Mouse (Mus musculus) embryonic facial prominence, embryonic 13.5 days (tissue): ENCODE results near the gene Akap2. TPM values are rescaled to one million over a fixed set of nuclear protein-coding genes. Genes with fewer than 3 reads are reported as not detected.

Experiments
- ATAC-seq: fragments of 200-750 bp; cut with Nextera tagmentation; 2 replicates; pipeline ENCODE4 v1.8.0; 2017; ENCODE audit warnings: low read depth; ENCODE audit not compliant: insufficient number of reproducible peaks, insufficient read depth, low FRiP score, low TSS enrichment
- H3K27ac ChIP-seq: fragments of 300-500 bp; sonication (generic); 2 replicates; pipeline ENCODE4 v1.5.1; 2015; ENCODE audit warnings: moderate library complexity, mild to moderate bottlenecking, inconsistent platforms
- H3K27me3 ChIP-seq: fragments of 300-500 bp; sonication (generic); 2 replicates; pipeline ENCODE4 v1.6.1; 2015; ENCODE audit warnings: mild to moderate bottlenecking, inconsistent platforms
- H3K36me3 ChIP-seq: fragments of 300-500 bp; sonication (generic); 2 replicates; pipeline ENCODE4 v1.6.1; 2015; ENCODE audit warnings: mild to moderate bottlenecking, inconsistent platforms
- H3K4me1 ChIP-seq: fragments of 300-500 bp; sonication (generic); 2 replicates; pipeline ENCODE4 v1.6.1; 2015; ENCODE audit warnings: inconsistent platforms
- H3K4me2 ChIP-seq: fragments of 300-500 bp; sonication (generic); 2 replicates; pipeline ENCODE4 v1.6.1; 2015; ENCODE audit warnings: moderate library complexity, mild to moderate bottlenecking, inconsistent platforms
- H3K4me3 ChIP-seq: fragments of 300-500 bp; sonication (generic); 2 replicates; pipeline ENCODE4 v1.5.1; 2015; ENCODE audit warnings: mild to moderate bottlenecking, inconsistent platforms
- H3K9ac ChIP-seq: fragments of 300-500 bp; sonication (generic); 2 replicates; pipeline ENCODE4 v1.6.1; 2015; ENCODE audit warnings: mild to moderate bottlenecking, inconsistent platforms
- H3K9me3 ChIP-seq: fragments of 300-500 bp; sonication (generic); 2 replicates; pipeline ENCODE4 v1.6.1; 2016; ENCODE audit warnings: inconsistent platforms
- WGBS: fragments of 180-500 bp; shearing (Covaris S2); methylation state at CpG from one replicate; pipeline ENCODE4 v1.1.7; 2015; ENCODE audit warnings: mixed read lengths; 5-methylcytosine and 5-hydroxymethylcytosine counted together
- polyA plus RNA-seq: library from polyadenylated mRNA; unstranded; fragments of >200 nt; fragmentation: Nextera tagmentation; extraction: Ambion mirVana; gene quantifications from 2 replicates; pipeline ENCODE4 v1.2.1, GENCODE M21; 2015

Akap2 gene
- polyA plus RNA-seq, 1 experiment from 2014 or later: 28.1 TPM

DNA sequence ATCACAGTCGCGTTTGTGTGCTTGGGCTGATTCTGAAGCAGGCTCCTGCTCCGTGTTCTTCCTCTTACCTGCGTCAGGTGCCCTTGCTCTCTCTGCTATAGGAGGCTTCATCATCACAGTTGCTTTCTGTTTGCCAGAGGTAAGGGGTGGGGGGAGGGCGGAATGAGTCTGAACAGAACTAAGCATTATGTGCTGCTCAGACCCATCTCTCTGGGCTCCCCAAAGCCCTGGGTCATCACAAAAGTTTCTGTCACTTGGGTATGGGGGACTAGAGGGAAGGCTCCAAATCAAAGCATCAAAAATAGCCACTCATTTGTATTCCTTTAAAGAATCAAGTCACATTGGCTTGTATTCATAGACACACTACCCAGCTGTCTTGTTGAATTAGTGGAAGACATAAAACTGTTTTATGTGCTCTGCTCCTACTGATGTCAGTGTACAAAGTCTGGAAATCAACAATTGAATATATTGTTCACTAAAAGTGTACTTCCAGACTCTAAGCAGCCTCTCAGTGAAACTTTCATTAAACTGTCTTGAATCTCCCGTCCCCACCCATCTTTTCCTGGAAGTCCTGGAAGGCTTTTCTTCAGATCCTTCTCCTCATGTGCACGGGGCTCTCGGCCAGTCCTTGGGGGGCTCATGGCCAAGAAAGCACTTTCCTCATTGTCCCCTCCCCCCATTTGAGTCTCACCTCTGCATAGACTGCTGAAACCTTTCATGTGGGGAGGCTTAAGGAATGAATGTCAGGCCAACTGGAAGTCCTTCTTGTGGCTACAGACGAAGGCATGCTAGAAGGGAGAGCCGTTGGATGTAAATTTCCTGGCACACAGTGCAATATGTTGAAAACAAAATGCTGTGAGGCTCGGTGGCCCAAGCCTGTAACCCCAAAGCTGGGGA, 13.6 kb upstream of the Akap2 start:
- Histone ChIP-seq H3K9ac (no peak overlapping the region), H3K4me3 (no peak overlapping the region), H3K27ac (no peak overlapping the region), H3K9me3 (no peaks in the 10 kb centered on the region), H3K27me3 (no peaks in the 10 kb centered on the region), H3K4me1 (no peaks in the 10 kb centered on the region; the same call in 1 of the 2 replicates), H3K4me2 (no peak overlapping the region), H3K36me3 (peaks cover 7% of the 10 kb centered on the region)
- no peak for ATAC-seq
- WGBS: 77% methylated on average over 11 of the region's 11 CpGs

DNA sequence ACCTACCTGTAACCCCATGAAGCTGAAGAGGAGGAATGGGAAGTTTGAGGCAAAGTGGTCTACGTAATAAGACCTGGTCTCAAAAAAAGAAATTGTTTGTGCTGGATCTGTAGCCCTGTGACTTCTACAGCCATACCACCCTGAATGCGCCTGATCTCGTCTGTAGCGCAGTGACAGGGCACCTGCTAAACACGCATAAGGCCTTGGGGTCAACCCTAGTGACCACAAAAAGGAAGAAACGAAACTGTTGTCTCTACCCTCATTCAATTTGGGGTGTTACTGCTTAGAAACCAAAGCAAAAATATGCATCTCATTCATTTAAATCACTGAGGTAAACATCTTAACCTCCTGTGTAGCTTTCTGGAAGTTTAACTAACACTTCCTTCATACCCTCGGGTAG, 12.9 kb upstream of the Akap2 start:
- WGBS: 93% methylated on average over 7 of the region's 7 CpGs
- H3K4me1 ChIP-seq: no peaks in the 10 kb centered on the region; the same call in 1 of the 2 replicates
- no peak for ATAC-seq
- no peaks in the 10 kb centered on the region for H3K27me3 ChIP-seq
- H3K27ac ChIP-seq: no peak overlapping the region
- H3K36me3 ChIP-seq: peaks cover 13% of the 10 kb centered on the region
- no peak overlapping the region for H3K4me2 ChIP-seq
- no peak overlapping the region for H3K4me3 ChIP-seq
- H3K9me3 ChIP-seq: no peaks in the 10 kb centered on the region
- no peak overlapping the region for H3K9ac ChIP-seq

DNA sequence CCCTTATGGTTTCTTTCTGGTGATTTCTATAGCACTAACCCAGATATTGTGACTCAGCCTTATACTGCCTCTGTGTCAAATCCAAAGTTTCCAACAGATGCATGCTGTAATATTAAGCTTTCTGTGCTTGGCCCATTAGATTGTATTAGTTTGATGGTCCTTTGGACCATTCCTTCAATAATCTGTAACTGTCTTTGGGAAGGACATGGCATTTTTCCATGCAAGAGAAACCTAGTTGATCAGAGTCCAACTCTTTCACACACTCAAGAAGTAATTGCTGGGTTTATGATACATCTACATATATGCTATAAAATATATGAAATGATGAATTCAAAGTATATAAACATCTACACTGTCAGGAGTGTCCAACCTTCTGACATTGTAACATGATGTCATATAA, 1.6 kb upstream of the Akap2 start:
- Histone ChIP-seq H3K27me3 (no peaks in the 10 kb centered on the region), H3K36me3 (0 out of 2 replicates have a peak, but pooled peaks cover 3% of the 10 kb centered on the region), H3K4me3 (no peak overlapping the region), H3K27ac (no peak overlapping the region), H3K9me3 (no peaks in the 10 kb centered on the region), H3K4me1 (peaks cover 10% of the 10 kb centered on the region), H3K4me2 (no peak overlapping the region), H3K9ac (no peak overlapping the region)
- no peak for ATAC-seq

GRCm38 (mm10) chr4:57716735-57717134, 722 bp upstream of the Akap2 start:
- no peaks in the 10 kb centered on the region for H3K27me3 ChIP-seq
- H3K9me3 ChIP-seq: no peaks in the 10 kb centered on the region
- no peak overlapping the region for H3K27ac ChIP-seq
- H3K4me3 ChIP-seq: no peak overlapping the region
- no peak overlapping the region for H3K4me2 ChIP-seq
- peaks cover 12% of the 10 kb centered on the region for H3K4me1 ChIP-seq
- no peak overlapping the region for H3K9ac ChIP-seq
- 0 out of 2 replicates have a peak, but pooled peaks cover 3% of the 10 kb centered on the region for H3K36me3 ChIP-seq
- ATAC-seq: no peak
- 43% methylated on average over 4 of the region's 4 CpGs for WGBS

- WGBS: 86% methylated on average over 1 of the region's 1 CpGs
- no peak overlapping the region for H3K4me2 ChIP-seq
- H3K27ac ChIP-seq: no peak overlapping the region
- 0 out of 2 replicates have a peak, but pooled peaks cover 3% of the 10 kb centered on the region for H3K36me3 ChIP-seq
- no peak for ATAC-seq
- H3K4me3 ChIP-seq: no peak overlapping the region
- H3K27me3 ChIP-seq: no peaks in the 10 kb centered on the region
- H3K9me3 ChIP-seq: no peaks in the 10 kb centered on the region
- H3K9ac ChIP-seq: no peak overlapping the region
- peaks cover 12% of the 10 kb centered on the region for H3K4me1 ChIP-seq
Measured at GRCm38 (mm10) chr4:57719370-57719769, 1.9 kb downstream of the Akap2 start.

GRCm38 (mm10) chr4:57720869-57721361, 3.5 kb downstream of the Akap2 start:
- WGBS: 5% methylated on average over 7 of the region's 7 CpGs
- Histone ChIP-seq H3K4me1 (peaks cover 12% of the 10 kb centered on the region), H3K9ac (no peak overlapping the region), H3K36me3 (0 out of 2 replicates have a peak, but pooled peaks cover 3% of the 10 kb centered on the region), H3K27me3 (no peaks in the 10 kb centered on the region), H3K27ac (peak overlapping the region; percentile 33; the same call in 1 of the 2 replicates), H3K4me3 (no peak overlapping the region), H3K9me3 (no peaks in the 10 kb centered on the region), H3K4me2 (no peak overlapping the region)
- no peak for ATAC-seq

GRCm38 (mm10) chr4:57722296-57722695, 4.8 kb downstream of the Akap2 start:
- Histone ChIP-seq H3K4me2 (no peak overlapping the region), H3K27ac (no peak overlapping the region), H3K9ac (no peak overlapping the region), H3K4me3 (no peak overlapping the region), H3K4me1 (peaks cover 12% of the 10 kb centered on the region), H3K36me3 (0 out of 2 replicates have a peak, but pooled peaks cover 5% of the 10 kb centered on the region), H3K27me3 (no peaks in the 10 kb centered on the region), H3K9me3 (no peaks in the 10 kb centered on the region)
- no peak for ATAC-seq
- WGBS: 78% methylated on average over 4 of the region's 4 CpGs

DNA sequence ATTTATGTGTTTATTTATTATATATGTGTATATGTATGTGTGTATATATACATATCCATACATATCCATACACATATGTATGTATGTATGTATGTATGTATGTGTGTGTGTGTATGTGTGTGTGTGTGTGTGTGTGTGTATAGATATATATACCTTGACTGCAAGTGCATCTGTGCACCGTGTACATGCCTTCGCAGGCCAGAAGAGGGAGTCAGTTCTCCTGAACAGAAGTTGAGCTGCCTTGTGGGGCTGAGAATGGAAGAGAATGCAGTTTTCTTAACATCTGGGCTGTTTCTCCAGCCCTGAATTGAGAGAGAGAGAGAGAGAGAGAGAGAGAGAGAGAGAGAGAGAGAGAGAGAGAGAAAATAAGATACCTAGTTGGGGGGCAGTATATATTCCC, 6.2 kb downstream of the Akap2 start:
- no peak overlapping the region for H3K4me3 ChIP-seq
- peaks cover 12% of the 10 kb centered on the region for H3K4me1 ChIP-seq
- ATAC-seq: no peak
- no peaks in the 10 kb centered on the region for H3K9me3 ChIP-seq
- no peaks in the 10 kb centered on the region for H3K27me3 ChIP-seq
- 62% methylated on average over 2 of the region's 2 CpGs for WGBS
- no peak overlapping the region for H3K9ac ChIP-seq
- 0 out of 2 replicates have a peak, but pooled peaks cover 3% of the 10 kb centered on the region for H3K36me3 ChIP-seq
- no peak overlapping the region for H3K27ac ChIP-seq
- no peak overlapping the region for H3K4me2 ChIP-seq

DNA sequence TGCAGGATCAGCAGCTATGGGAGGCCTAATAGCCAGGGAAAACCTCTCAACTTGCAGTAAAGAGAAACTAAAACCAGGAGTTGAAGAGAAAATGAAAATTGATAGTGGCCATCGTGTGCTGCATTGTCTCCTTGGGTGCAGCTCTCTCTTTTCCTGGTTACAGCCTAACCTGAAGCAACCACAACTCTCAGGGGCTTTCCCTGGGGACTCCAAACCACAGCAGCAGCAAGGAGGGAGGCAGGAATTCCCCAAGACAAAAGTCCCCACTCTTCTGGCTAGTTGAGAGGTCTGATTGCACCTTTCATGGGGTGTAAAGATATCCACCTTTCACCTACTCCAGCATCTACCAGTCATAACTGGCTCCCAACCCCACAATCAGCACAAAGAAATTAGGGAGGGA, 8.1 kb downstream of the Akap2 start:
- no peak for ATAC-seq
- no peaks in the 10 kb centered on the region for H3K27me3 ChIP-seq
- no peaks in the 10 kb centered on the region for H3K9me3 ChIP-seq
- H3K4me2 ChIP-seq: no peak overlapping the region
- no peak overlapping the region for H3K27ac ChIP-seq
- 0 out of 2 replicates have a peak, but pooled peaks cover 3% of the 10 kb centered on the region for H3K36me3 ChIP-seq
- no peak overlapping the region for H3K9ac ChIP-seq
- WGBS: 71% methylated on average over 1 of the region's 1 CpGs
- peaks cover 5% of the 10 kb centered on the region for H3K4me1 ChIP-seq
- no peak overlapping the region for H3K4me3 ChIP-seq

DNA sequence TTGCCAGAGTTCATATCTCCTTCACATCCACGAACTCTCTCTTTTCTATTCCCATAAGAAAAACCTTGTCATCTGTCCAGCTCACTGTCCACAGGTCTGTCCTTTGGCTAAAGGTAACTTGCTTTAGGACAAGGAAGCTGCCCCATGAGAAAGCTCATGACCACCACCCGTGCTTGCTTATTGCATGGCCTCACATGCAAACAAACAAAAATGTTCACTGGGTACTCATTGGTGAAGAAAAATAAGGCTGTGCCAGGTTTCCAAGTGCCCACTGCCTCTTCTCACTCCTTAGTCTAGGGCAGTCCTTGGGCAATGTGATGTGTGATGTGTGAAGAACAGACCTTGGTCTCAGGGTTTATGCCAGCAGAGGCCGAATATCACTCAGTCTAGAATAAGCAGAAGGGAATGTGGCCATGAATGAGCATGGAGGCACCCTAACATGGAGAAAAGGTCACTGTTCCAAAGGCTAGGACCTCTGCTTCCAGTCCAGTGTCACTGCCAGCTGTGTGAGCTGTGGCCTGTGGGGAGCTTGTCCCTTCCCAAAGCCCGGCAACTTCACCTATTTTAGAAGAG, 11.2 kb downstream of the Akap2 start:
- H3K4me2 ChIP-seq: no peak overlapping the region
- 86% methylated on average over 4 of the region's 4 CpGs for WGBS
- no peak for ATAC-seq
- no peaks in the 10 kb centered on the region for H3K27me3 ChIP-seq
- no peaks in the 10 kb centered on the region for H3K4me1 ChIP-seq
- no peak overlapping the region for H3K9ac ChIP-seq
- 0 out of 2 replicates have a peak, but pooled peaks cover 6% of the 10 kb centered on the region for H3K36me3 ChIP-seq
- no peak overlapping the region for H3K4me3 ChIP-seq
- H3K9me3 ChIP-seq: no peaks in the 10 kb centered on the region
- H3K27ac ChIP-seq: no peak overlapping the region

DNA sequence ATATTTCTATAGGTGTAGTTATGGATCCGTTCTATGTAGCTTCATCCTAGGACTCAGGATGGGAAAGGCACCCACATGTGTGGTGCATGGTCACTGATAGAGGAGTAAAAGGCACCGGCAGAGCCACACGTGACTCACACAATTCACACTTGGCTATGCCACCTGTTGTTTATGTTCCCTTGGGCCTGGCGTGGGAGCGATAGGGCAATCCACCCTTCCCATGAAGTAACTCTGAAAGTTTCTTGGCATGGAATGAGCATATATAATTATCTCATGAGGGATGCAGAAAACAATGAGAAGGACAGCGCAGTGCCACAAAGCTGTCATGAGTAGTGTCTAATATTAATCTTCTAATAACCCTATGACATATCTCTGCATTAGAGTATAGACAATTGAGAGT, 12.6 kb downstream of the Akap2 start:
- H3K9me3 ChIP-seq: no peaks in the 10 kb centered on the region
- H3K4me1 ChIP-seq: no peaks in the 10 kb centered on the region
- no peak overlapping the region for H3K27ac ChIP-seq
- no peak overlapping the region for H3K4me2 ChIP-seq
- no peak for ATAC-seq
- WGBS: 94% methylated on average over 6 of the region's 6 CpGs
- no peaks in the 10 kb centered on the region for H3K27me3 ChIP-seq
- no peak overlapping the region for H3K4me3 ChIP-seq
- 0 out of 2 replicates have a peak, but pooled peaks cover 6% of the 10 kb centered on the region for H3K36me3 ChIP-seq
- no peak overlapping the region for H3K9ac ChIP-seq
